Mouse (Mus musculus): Measurements from ENCODE around the gene Slc26a8.

- TF ChIP-seq TCF12 (IDR thresholded peaks at IDR 0.05; ENCODE audit: insufficient read depth, poor library complexity, severe bottlenecking) (no peak), USF1 (IDR thresholded peaks at IDR 0.05; ENCODE audit: low read depth) (no peak), POLR2A (IDR thresholded peaks at IDR 0.05; ENCODE audit: insufficient read length, low read depth) (no peak), POLR2AphosphoS2 (IDR thresholded peaks at IDR 0.05; ENCODE audit: insufficient read length, low read depth) (no peak), MYOG (IDR thresholded peaks at IDR 0.05; ENCODE audit: control insufficient read depth in 1 of 3, insufficient read depth in 1 of 3, insufficient read length in 2 of 3, low read depth in 2 of 3) (no peak)
Measured at GRCm38 (mm10) chr17:28712305-28712704, 22.3 kb upstream of the Slc26a8 start.
